Mouse (Mus musculus): ENCODE measurements around the gene Gm3002. TPM values are rescaled to one million over a fixed set of nuclear protein-coding genes. Genes with fewer than 3 reads are reported as not detected.

The Gm3002 gene
- 0.08 and 1.2 TPM in 2 replicates for polyA plus RNA-seq (2012; rRNA removed; ENCODE audit: low replicate concordance)

DNA sequence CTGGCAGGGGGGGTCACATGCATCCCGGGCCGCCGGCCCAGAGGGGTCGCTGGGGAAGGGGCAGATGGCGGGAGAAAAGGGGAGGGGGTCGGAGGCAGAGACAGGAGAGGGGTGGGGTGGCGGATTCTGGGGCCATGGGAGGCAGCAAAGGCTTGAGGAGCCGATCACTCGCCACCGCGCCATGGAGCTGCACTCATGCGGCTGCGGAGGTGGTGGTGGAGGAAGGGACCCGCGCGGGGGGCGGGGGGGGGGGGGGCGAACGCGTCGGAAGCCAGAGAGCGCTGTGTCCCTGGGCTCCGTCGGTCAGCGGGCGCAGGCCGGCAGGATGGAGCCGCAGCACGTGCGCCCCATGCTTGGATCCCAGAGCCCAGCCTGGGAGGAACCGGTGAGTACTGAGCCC is at the start of gene Gm3002:
Gm3002 (plus strand) TSS at position 301 of the 400 bp plus-strand sequence.

DNA sequence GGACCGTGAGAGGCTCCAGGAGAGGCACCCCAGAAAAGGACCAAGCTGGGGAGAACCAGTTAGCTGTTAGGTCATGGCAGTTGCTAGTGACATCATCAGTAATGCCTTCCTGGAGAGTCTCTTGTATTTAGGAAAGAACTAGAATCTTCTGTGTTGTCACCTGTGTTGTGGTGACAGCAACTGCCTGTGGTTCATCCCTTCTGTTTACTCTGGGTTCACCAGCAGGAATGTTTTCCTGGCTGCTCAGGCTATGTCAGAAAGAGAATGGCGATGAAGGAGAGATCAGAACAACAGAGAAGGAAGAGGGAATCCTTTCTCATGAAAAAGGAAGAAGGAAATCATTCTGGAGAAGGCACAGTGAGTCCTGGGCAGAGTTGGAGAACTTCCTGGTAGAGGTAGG is 36.1 kb downstream of the Gm3002 start, which contains the start of gene Gm3033:
Gm3033 (plus strand) TSS at position 301 of the 400 bp plus-strand sequence.

DNA sequence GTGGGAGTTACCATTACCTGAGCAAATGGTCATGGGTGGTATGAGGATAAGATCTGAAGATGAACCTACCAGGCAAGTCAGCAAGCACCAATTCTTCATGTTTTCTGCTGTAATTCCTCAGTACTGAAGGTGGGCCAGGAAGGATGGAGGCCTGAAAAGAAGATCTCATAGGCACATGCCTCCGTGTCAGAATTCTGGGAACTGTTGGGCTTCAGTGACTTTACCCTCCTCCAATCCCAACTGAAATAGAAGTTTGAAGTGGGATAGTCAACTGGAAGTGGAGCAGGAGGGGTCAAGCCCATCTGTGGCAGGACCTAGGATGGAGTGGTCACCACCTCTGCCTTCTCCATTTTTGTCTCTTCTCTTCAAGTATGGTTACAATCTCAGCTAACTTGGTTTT is 74.0 kb downstream of the Gm3002 start, which contains the start of gene Gm2916:
Gm2916 (plus strand) TSS at position 301 of the 400 bp plus-strand sequence.

DNA sequence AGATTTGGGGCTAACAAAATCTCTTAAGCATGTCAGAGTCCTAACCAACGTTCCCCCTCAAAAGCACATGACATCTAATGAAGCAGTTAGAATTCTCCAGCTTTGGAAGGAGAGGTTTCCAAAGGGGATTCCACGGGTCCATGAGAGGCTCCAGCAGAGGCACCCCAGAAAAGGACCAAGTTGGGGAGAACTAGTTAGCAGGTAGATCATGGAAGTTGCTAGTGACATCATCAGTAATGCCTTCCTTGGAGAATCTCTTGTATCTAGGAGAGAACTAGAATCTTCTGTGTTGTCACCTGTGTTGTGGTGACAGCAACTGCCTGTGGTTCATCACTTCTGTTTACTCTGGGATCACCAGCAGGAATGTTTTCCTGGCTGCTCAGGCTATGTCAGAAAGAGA is 121.6 kb downstream of the Gm3002 start, which contains the start of gene Gm3029:
Gm3029 (plus strand) TSS at position 301 of the 400 bp plus-strand sequence.

DNA sequence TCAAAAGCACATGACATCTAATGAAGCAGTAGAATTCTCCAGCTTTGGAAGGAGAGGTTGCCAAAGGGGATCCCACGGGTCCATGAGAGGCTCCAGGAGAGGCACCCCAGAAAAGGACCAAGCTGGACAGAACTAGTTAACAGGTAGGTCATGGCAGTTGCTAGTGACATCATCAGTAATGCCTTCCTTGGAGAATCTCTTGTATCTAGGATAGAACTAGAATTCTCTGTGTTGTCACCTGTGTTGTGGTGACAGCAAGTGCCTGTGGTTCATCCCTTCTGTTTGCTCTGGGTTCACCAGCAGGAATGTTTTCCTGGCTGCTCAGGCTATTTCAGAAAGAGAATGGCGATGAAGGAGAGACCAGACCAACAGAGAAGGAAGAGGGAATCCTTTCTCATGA is 153.4 kb downstream of the Gm3002 start, which contains the start of gene Gm3095:
Gm3095 (plus strand) TSS at position 301 of the 400 bp plus-strand sequence.

DNA sequence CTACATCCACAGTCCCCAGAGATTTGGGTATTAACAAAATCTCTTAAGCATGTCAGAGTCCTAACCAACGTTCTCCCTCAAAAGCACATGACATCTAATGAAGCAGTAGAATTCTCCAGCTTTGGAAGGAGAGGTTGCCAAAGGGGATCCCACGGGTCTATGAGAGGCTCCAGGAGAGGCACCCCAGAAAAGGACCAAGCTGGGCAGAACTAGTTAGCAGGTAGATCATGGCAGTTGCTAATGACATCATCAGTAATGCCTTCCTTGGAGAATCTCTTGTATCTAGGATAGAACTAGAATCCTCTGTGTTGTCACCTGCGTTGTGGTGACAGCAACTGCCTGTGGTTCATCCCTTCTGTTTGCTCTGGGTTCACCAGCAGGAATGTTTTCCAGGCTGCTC is 188.2 kb downstream of the Gm3002 start, which contains the start of gene Gm3099:
Gm3099 (plus strand) TSS at position 301 of the 400 bp plus-strand sequence.

Other genes with a start within 250 kb of the Gm3002 start
- not detected in 2 replicates for gene Gm3012, start 175.6 kb upstream of the Gm3002 start, polyA plus RNA-seq (2012; rRNA removed; ENCODE audit: low replicate concordance)
- 0.17 TPM in 1 of 2 replicates, not detected in the other for gene Gm3020, start 158.0 kb upstream of the Gm3002 start, polyA plus RNA-seq (2012; rRNA removed; ENCODE audit: low replicate concordance)
- gene Gm3043, start 121.3 kb upstream of the Gm3002 start, polyA plus RNA-seq (2012; rRNA removed; ENCODE audit: low replicate concordance): not detected in 2 replicates
- 0.16 TPM in 1 of 2 replicates, not detected in the other for gene Gm3033, start 36.2 kb downstream of the Gm3002 start, polyA plus RNA-seq (2012; rRNA removed; ENCODE audit: low replicate concordance)
- gene Gm2916, start 74.1 kb downstream of the Gm3002 start, polyA plus RNA-seq (2012; rRNA removed; ENCODE audit: low replicate concordance): not detected in 2 replicates
- gene Gm3029, start 121.7 kb downstream of the Gm3002 start, polyA plus RNA-seq (2012; rRNA removed; ENCODE audit: low replicate concordance): not detected in 2 replicates
- 0.40 TPM in 1 of 2 replicates, not detected in the other for gene Gm3095, start 153.5 kb downstream of the Gm3002 start, polyA plus RNA-seq (2012; rRNA removed; ENCODE audit: low replicate concordance)
- gene Gm3099, start 188.3 kb downstream of the Gm3002 start, polyA plus RNA-seq (2012; rRNA removed; ENCODE audit: low replicate concordance): not detected in 2 replicates
- gene Gm5796, start 213.9 kb downstream of the Gm3002 start, polyA plus RNA-seq (2012; rRNA removed; ENCODE audit: low replicate concordance): 0.09 and 0.83 TPM in 2 replicates